ENCODE assay signal across 8 mouse cellular contexts in genomic region chr8:3278934-3279720, GRCm38 (mm10). TPM values are rescaled to one million over a fixed set of nuclear protein-coding genes. Genes with fewer than 3 reads are reported as not detected.
DNase-seq lines count a peak whose midpoint lies in the region; ATAC-seq and TF ChIP-seq lines count a peak whose summit lies in the region.

Gene Insr (minus strand): TSS chr8:3279617.

- TF ChIP-seq CTCF in CH12.LX (conservative IDR thresholded peaks at IDR 0.05 in 1 of 2, IDR thresholded peaks at IDR 0.05 in 1 of 2; ENCODE audit: low read depth in 2 of 2, low read length in 2 of 2) = no peak

- WGBS in forebrain, embryonic 11.5 days = under 1% methylated on average over 51 of the region's 61 CpGs
- under 1% methylated on average over 58 of the region's 61 CpGs for WGBS in heart, embryonic 15.5 days
- WGBS in liver, embryonic 12.5 days (ENCODE audit: insufficient replicate concordance) = under 1% methylated on average over 59 of the region's 61 CpGs

- H3K4me3 ChIP-seq in CH12.LX (replicated peaks in 1 of 3; ENCODE audit: low read depth in 2 of 3, low read length in 2 of 3, poor library complexity in 1 of 3) = peak within 1 kb of the TSS; percentile 61 to 94 (median 66)
- H3K4me3 ChIP-seq in forebrain, embryonic 11.5 days (ENCODE audit: low read depth, low read length) = peak within 1 kb of the TSS; percentile 82
- peak within 1 kb of the TSS; percentile 73 for H3K4me3 ChIP-seq in heart, embryonic 15.5 days
- peak within 1 kb of the TSS; percentile 85 for H3K4me3 ChIP-seq in liver, embryonic 12.5 days

- no peaks in the 10 kb centered on the region for H3K79me2 ChIP-seq in CH12.LX (replicated peaks; ENCODE audit: control insufficient read depth, extremely low read depth, insufficient read depth, poor library complexity, severe bottlenecking)

- H3K9me3 ChIP-seq in CH12.LX (replicated peaks; ENCODE audit: low read length) = no peaks in the 10 kb centered on the region
- H3K9me3 ChIP-seq in forebrain, embryonic 11.5 days (ENCODE audit: control insufficient read depth, low read length) = no peaks in the 10 kb centered on the region
- H3K9me3 ChIP-seq in heart, embryonic 15.5 days (replicated peaks) = no peaks in the 10 kb centered on the region
- no peaks in the 10 kb centered on the region for H3K9me3 ChIP-seq in liver, embryonic 12.5 days (replicated peaks)

- DNase-seq in CH12.LX (ENCODE audit: extremely low read depth) = peak; percentile 89
- peak; percentile 90 for DNase-seq in c-Kit-positive CD71-positive TER-119-negative erythroid progenitor cells, embryonic 14.5 days (ENCODE audit: low read depth)
- peak; percentile 97 for DNase-seq in forebrain, embryonic 11.5 days (ENCODE audit: low spot score)
- peak; percentile 97 for DNase-seq in kidney, postnatal 14 days
- peak; percentile 94 for DNase-seq in naive thymus-derived CD4-positive, alpha-beta T cell, adult 2 months (ENCODE audit: low read depth)
- DNase-seq in splenic B cell, adult 2 months (ENCODE audit: low read depth, low spot score) = peak; percentile 93

- no peaks in the 10 kb centered on the region for H3K27me3 ChIP-seq in CH12.LX (replicated peaks)
- no peaks in the 10 kb centered on the region for H3K27me3 ChIP-seq in forebrain, embryonic 11.5 days (ENCODE audit: control insufficient read depth, insufficient read depth, low read length)
- H3K27me3 ChIP-seq in heart, embryonic 15.5 days = no peaks in the 10 kb centered on the region
- H3K27me3 ChIP-seq in liver, embryonic 12.5 days (replicated peaks) = no peaks in the 10 kb centered on the region
- H3K27me3 ChIP-seq in splenic B cell, adult 2 months (ENCODE audit: control insufficient read depth, insufficient read depth, low read length, poor library complexity, severe bottlenecking) = no peaks in the 10 kb centered on the region

- no peak within 1 kb of the TSS for H3K9ac ChIP-seq in CH12.LX (ENCODE audit: insufficient read depth, low read depth)
- H3K9ac ChIP-seq in forebrain, embryonic 11.5 days (ENCODE audit: low read length) = peak within 1 kb of the TSS; percentile 90
- H3K9ac ChIP-seq in heart, embryonic 15.5 days = peak within 1 kb of the TSS; percentile 91
- peak within 1 kb of the TSS; percentile 91 for H3K9ac ChIP-seq in liver, embryonic 12.5 days

- ATAC-seq in forebrain, embryonic 11.5 days (replicated peaks; ENCODE audit: low FRiP score) = peak; percentile 95
- peak; percentile 93 for ATAC-seq in heart, embryonic 15.5 days (replicated peaks; ENCODE audit: insufficient number of reproducible peaks, insufficient read depth, low FRiP score, low read depth)
- peak; percentile 96 for ATAC-seq in liver, embryonic 12.5 days

- peaks cover 0 to 21% of the 10 kb centered on the region in 2 experiments; a peak in 2 of 4 replicates for H3K4me1 ChIP-seq in CH12.LX (ENCODE audit: control insufficient read depth in 1 of 2, insufficient read depth in 2 of 2)
- no peaks in the 10 kb centered on the region for H3K4me1 ChIP-seq in forebrain, embryonic 11.5 days (replicated peaks; ENCODE audit: control insufficient read depth, insufficient read depth, low read length)
- H3K4me1 ChIP-seq in heart, embryonic 15.5 days (replicated peaks) = peaks cover 33% of the 10 kb centered on the region
- peaks cover 46% of the 10 kb centered on the region for H3K4me1 ChIP-seq in liver, embryonic 12.5 days

- no peak within 1 kb of the TSS for H3K4me2 ChIP-seq in CH12.LX (ENCODE audit: insufficient read depth, low read depth, poor library complexity, severe bottlenecking)
- peak within 1 kb of the TSS; percentile 76 for H3K4me2 ChIP-seq in forebrain, embryonic 11.5 days (ENCODE audit: low read depth, low read length, severe bottlenecking)
- H3K4me2 ChIP-seq in heart, embryonic 15.5 days = peak within 1 kb of the TSS; percentile 73
- peak within 1 kb of the TSS; percentile 90 for H3K4me2 ChIP-seq in liver, embryonic 12.5 days

- H3K27ac ChIP-seq in CH12.LX (ENCODE audit: insufficient read depth, low read depth) = no peak within 1 kb of the TSS
- H3K27ac ChIP-seq in forebrain, embryonic 11.5 days (ENCODE audit: low read depth, low read length) = peak within 1 kb of the TSS; percentile 55; the same call in 1 of the 2 replicates
- peak within 1 kb of the TSS; percentile 88 for H3K27ac ChIP-seq in heart, embryonic 15.5 days
- peak within 1 kb of the TSS; percentile 84 for H3K27ac ChIP-seq in liver, embryonic 12.5 days

- H3K36me3 ChIP-seq in CH12.LX (replicated peaks in 1 of 2; ENCODE audit: control insufficient read depth in 1 of 2, insufficient read depth in 1 of 2, low read length in 1 of 2) = peaks cover 0 to 24% of the 10 kb centered on the region in 2 experiments
- H3K36me3 ChIP-seq in forebrain, embryonic 11.5 days (ENCODE audit: control insufficient read depth, insufficient read depth, low read length) = no peaks in the 10 kb centered on the region
- no peaks in the 10 kb centered on the region for H3K36me3 ChIP-seq in heart, embryonic 15.5 days
- peaks cover 7% of the 10 kb centered on the region for H3K36me3 ChIP-seq in liver, embryonic 12.5 days
- H3K36me3 ChIP-seq in splenic B cell, adult 2 months (ENCODE audit: control insufficient read depth, insufficient read depth, low read length, poor library complexity, severe bottlenecking) = 0 out of 2 replicates have a peak, but pooled peaks cover 1% of the 10 kb centered on the region

- no peak for TF ChIP-seq POLR2A in CH12.LX (IDR thresholded peaks at IDR 0.05; ENCODE audit: low read depth, low read length)

- TF ChIP-seq EP300 in CH12.LX (IDR thresholded peaks at IDR 0.05; ENCODE audit: low read length) = no peak

- in situ Hi-C loops in CH12.LX (cut with MboI; ENCODE audit: low pct_ligation_motif_present, low pct_unique_long_range_greater_than_20kb, low sequenced_read_pairs) = no loop called here

- TF ChIP-seq RAD21 in CH12.LX (IDR thresholded peaks at IDR 0.05; ENCODE audit: low read depth, low read length) = no peak

- dilution Hi-C loops in CH12.LX (cut with MboI; ENCODE audit: extremely low pct_ligation_motif_present, extremely low pct_unique_long_range_greater_than_20kb, low sequenced_read_pairs) = no loop called here

TF ChIP-seq in CH12.LX, 34 proteins besides CTCF, POLR2A, EP300 and RAD21:
- no peak for TF ChIP-seq MAZ (IDR thresholded peaks at IDR 0.05; ENCODE audit: low read depth, low read length)
- TF ChIP-seq ZC3H11A (IDR thresholded peaks at IDR 0.05; ENCODE audit: low read depth, low read length) = no peak
- no peak for TF ChIP-seq RCOR1 (conservative IDR thresholded peaks at IDR 0.05; ENCODE audit: low read depth, low read length)
- TF ChIP-seq USF1 (IDR thresholded peaks at IDR 0.05; ENCODE audit: low read depth, low read length) = no peak
- no peak for TF ChIP-seq MYC (IDR thresholded peaks at IDR 0.05; ENCODE audit: low read depth, low read length)
- TF ChIP-seq CHD2 (IDR thresholded peaks at IDR 0.05; ENCODE audit: low read length) = peak; percentile 53; the same call in 1 of the 2 replicates
- no peak for TF ChIP-seq MXI1 (IDR thresholded peaks at IDR 0.05; ENCODE audit: low read depth, low read length)
- TF ChIP-seq BHLHE40 (IDR thresholded peaks at IDR 0.05; ENCODE audit: low read depth, low read length) = peak; percentile 33; the same call in 1 of the 2 replicates
- TF ChIP-seq ETS1 (conservative IDR thresholded peaks at IDR 0.05; ENCODE audit: low read depth, low read length) = peak; percentile 19; the same call in 1 of the 2 replicates
- peak; percentile 79; the same call in 1 of the 2 replicates for TF ChIP-seq SIN3A (IDR thresholded peaks at IDR 0.05; ENCODE audit: low read length)
- no peak; the same call in 1 of the 2 replicates for TF ChIP-seq MAX (IDR thresholded peaks at IDR 0.05; ENCODE audit: low read length)
- no peak for TF ChIP-seq NRF1 (IDR thresholded peaks at IDR 0.05; ENCODE audit: low read depth, low read length)
- TF ChIP-seq MEF2A (IDR thresholded peaks at IDR 0.05; ENCODE audit: borderline replicate concordance, low read depth, low read length) = 0 out of 2 replicates have a peak, but pooled peaks have one; percentile 18
- no peak for TF ChIP-seq JUND (conservative IDR thresholded peaks at IDR 0.05; ENCODE audit: low read depth, low read length)
- no peak for TF ChIP-seq PAX5 (IDR thresholded peaks at IDR 0.05; ENCODE audit: low read length)
- no peak for TF ChIP-seq UBTF (IDR thresholded peaks at IDR 0.05; ENCODE audit: low read depth, low read length)
- no peak for TF ChIP-seq ELF1 (IDR thresholded peaks at IDR 0.05; ENCODE audit: low read depth, low read length)
- TF ChIP-seq NELFE (IDR thresholded peaks at IDR 0.05; ENCODE audit: low read depth, low read length) = no peak; the same call in 1 of the 2 replicates
- peak; percentile 37; the same call in 1 of the 2 replicates for TF ChIP-seq TCF12 (IDR thresholded peaks at IDR 0.05; ENCODE audit: low read depth, low read length)
- TF ChIP-seq HCFC1 (IDR thresholded peaks at IDR 0.05; ENCODE audit: low read depth, low read length) = peak; percentile 36
- no peak for TF ChIP-seq JUN (IDR thresholded peaks at IDR 0.05; ENCODE audit: insufficient read depth, low read depth, low read length)

RNA-seq across cellular contexts. Expression of gene Insr, which starts in this region (rescaled TPM):
- 1.6 and 2.1 TPM in 2 replicates for total RNA-seq in CH12.LX (2012; rRNA removed)
- total RNA-seq in CH12.LX (2014; rRNA removed) = 3.0 and 3.9 TPM in 2 replicates
- 3.2 and 4.6 TPM in 2 replicates for polyA plus RNA-seq in CH12.LX (2012; ENCODE audit: insufficient read length, low read depth)
- polyA plus RNA-seq in forebrain, embryonic 11.5 days (2014; fragmentation: Nextera tagmentation; extraction: Ambion mirVana) = 40.3 and 46.2 TPM in 2 replicates
- polyA plus RNA-seq in heart, embryonic 15.5 days (2015; fragmentation: Nextera tagmentation; extraction: Ambion mirVana) = 50.5 and 58.4 TPM in 2 replicates
- polyA plus RNA-seq in liver, embryonic 12.5 days (2016; fragmentation: Nextera tagmentation; extraction: Ambion mirVana) = 18.1 and 20.1 TPM in 2 replicates
